Mouse (Mus musculus) liver, embryonic 11.5 days (tissue): ENCODE results near the gene Olfr311. TPM values are rescaled to one million over a fixed set of nuclear protein-coding genes. Genes with fewer than 3 reads are reported as not detected.
"Not testable (repeated sequence)": the region's sequence is repeated elsewhere in the genome, so short reads cannot be mapped to it uniquely, and the experiment has no call there.

ENCODE experiments used
- ATAC-seq: fragments of 200-750 bp; cut with Nextera tagmentation; replicated peaks from 2 replicates; pipeline ENCODE4 v1.8.0; 2017; ENCODE audit warnings: moderate number of reproducible peaks, mild to moderate bottlenecking, moderate TSS enrichment, moderate library complexity; ENCODE audit not compliant: low FRiP score
- DNase-seq: peaks from one replicate; pipeline ENCODE4 v3.0.0-alpha.2; 2017; ENCODE audit warnings: low spot score
- H3K27ac ChIP-seq: fragments of 300-500 bp; sonication (generic); 2 replicates; pipeline ENCODE4 v1.5.1; 2014; ENCODE audit warnings: mild to moderate bottlenecking, low read depth, low read length, control low read depth
- H3K27me3 ChIP-seq: fragments of 300-500 bp; sonication (generic); replicated peaks from 2 replicates; pipeline ENCODE4 v1.6.1; 2014; ENCODE audit warnings: low read length, mixed read lengths; ENCODE audit not compliant: control insufficient read depth, insufficient read depth
- H3K36me3 ChIP-seq: fragments of 300-500 bp; sonication (generic); 2 replicates; pipeline ENCODE4 v1.6.1; 2014; ENCODE audit warnings: mild to moderate bottlenecking, low read length, moderate library complexity, mixed read lengths; ENCODE audit not compliant: control insufficient read depth, insufficient read depth
- H3K4me1 ChIP-seq: fragments of 300-500 bp; sonication (generic); replicated peaks from 2 replicates; pipeline ENCODE4 v1.6.1; 2014; ENCODE audit warnings: low read length, mixed read lengths; ENCODE audit not compliant: control insufficient read depth, insufficient read depth
- H3K4me2 ChIP-seq: fragments of 300-500 bp; sonication (generic); 2 replicates; pipeline ENCODE4 v1.6.1; 2014; ENCODE audit warnings: mild to moderate bottlenecking, control low read depth, moderate library complexity
- H3K4me3 ChIP-seq: fragments of 300-500 bp; sonication (generic); 2 replicates; pipeline ENCODE4 v1.5.1; 2014; ENCODE audit warnings: low read depth, low read length, control low read depth
- H3K9ac ChIP-seq: fragments of 300-500 bp; sonication (generic); 2 replicates; pipeline ENCODE4 v1.6.1; 2014; ENCODE audit warnings: low read depth, low read length, control low read depth
- H3K9me3 ChIP-seq: fragments of 300-500 bp; sonication (generic); 2 replicates; pipeline ENCODE4 v1.6.1; 2016; ENCODE audit warnings: low read length, inconsistent platforms, mixed read lengths; ENCODE audit not compliant: control insufficient read depth
- WGBS: fragments of 180-500 bp; shearing (Covaris S2); extraction: QIAGEN DNeasy Blood & Tissue Kit; methylation state at CpG from one replicate; pipeline ENCODE4 v1.1.7; 2014; 5-methylcytosine and 5-hydroxymethylcytosine counted together
- polyA plus RNA-seq: library from polyadenylated mRNA; unstranded; fragments of >200 nt; fragmentation: Nextera tagmentation; extraction: Ambion mirVana; gene quantifications from 2 replicates; pipeline ENCODE4 v1.2.1, GENCODE M21; 2014

Olfr311 gene
- polyA plus RNA-seq, result not detected in 2 replicates

DNA sequence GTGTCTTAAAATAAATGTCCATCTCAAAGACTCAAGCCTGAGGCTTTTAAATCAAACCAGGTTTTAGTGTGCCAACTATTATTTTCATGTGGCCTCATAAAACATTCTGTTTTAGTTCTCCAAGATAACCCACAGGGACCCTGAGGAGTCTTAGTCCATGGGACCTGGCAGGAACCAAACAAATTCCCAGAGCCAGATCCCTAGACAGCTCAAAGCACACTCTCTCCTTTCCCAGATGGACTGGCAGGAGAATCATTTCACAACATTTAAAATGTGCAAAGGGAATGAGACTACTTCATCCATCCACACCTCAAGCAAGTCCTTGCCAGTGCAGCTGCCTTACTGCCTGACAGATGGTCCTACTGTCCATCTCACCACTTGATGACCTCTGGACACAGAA, at the start of gene Olfr311:
Olfr311 (plus strand) TSS at position 301 of the 400 bp plus-strand sequence.
- not testable (repeated sequence) for DNase-seq, H3K27me3 ChIP-seq, H3K9me3 ChIP-seq, ATAC-seq, H3K36me3 ChIP-seq, H3K4me1 ChIP-seq, H3K4me3 ChIP-seq, H3K27ac ChIP-seq, H3K4me2 ChIP-seq, H3K9ac ChIP-seq

DNA sequence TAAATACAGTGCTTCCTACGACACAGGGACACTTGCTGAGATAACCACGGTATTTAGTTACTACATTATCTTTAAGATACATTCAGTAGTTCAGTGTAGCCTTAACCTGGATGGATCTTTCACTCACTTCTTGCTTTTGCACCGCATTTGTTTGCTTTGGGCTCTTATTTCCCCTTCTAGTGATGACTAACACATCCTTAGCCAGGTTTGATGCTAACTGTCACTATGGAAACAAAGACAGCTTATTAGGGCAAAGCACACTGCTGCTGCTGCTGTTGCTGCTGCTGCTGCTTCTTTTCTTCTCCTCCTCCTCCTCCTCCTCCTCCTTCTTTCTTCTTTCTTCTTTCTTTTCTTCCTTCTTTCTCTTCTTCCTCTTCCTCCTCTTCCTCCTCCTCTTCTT, 49.5 kb upstream of the Olfr311 start:
- Histone ChIP-seq H3K36me3 (no peaks in the 10 kb centered on the region), H3K4me1 (no peaks in the 10 kb centered on the region), H3K9me3 (no peaks in the 10 kb centered on the region), H3K4me2 (no peak overlapping the region), H3K9ac (no peak overlapping the region), H3K4me3 (no peak overlapping the region), H3K27ac (no peak overlapping the region), H3K27me3 (no peaks in the 10 kb centered on the region)
- DNase-seq (no peak), ATAC-seq (no peak)
- WGBS, result 31% methylated on average over 3 of the region's 3 CpGs

DNA sequence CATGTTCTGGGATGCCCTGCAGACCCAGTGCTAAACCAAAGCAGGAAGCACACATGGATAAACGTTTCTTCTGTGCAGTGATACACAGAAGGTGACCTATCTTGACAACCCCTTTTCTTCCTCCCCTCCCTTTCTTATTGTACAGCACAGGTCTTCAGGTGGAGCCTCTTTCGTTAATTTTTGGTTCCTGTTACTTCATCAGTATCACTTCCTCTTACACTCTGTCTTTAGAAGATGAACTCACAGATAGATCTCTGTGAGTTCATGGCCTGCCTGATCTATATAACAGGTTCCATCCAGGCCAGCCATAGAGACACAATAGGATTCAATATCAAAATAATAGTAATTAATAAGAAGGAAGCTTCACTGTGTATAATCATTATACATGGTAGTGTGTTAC, 49.0 kb upstream of the Olfr311 start:
- H3K4me1 ChIP-seq, result no peaks in the 10 kb centered on the region

DNA sequence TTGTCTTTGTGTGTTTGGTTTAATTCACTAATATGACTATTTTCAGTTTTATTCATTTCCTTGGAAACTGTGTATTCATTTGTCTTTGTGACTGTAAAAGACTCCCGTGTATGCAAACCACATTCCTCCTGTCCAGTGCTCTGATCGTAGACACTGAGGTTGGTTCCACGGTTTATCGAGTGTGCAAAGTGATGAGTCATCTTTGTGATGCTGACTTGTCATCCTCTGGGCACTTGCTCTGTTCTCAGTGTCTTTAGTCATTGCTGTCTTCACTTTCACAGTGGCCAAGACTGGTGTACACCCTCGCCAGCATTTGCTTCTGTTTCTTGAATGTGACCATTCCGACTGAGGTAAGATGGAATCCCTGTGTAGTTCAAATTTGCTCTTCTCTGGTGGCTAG, 48.4 kb upstream of the Olfr311 start:
- no peak for DNase-seq
- no peak for ATAC-seq
- Histone ChIP-seq H3K27ac (no peak overlapping the region), H3K9me3 (no peaks in the 10 kb centered on the region), H3K9ac (no peak overlapping the region), H3K27me3 (no peaks in the 10 kb centered on the region), H3K4me1 (no peaks in the 10 kb centered on the region), H3K4me2 (no peak overlapping the region), H3K4me3 (no peak overlapping the region), H3K36me3 (no peaks in the 10 kb centered on the region)
- WGBS, result 72% methylated on average over 6 of the region's 6 CpGs

More for the DNA sequence above, 49.0 kb upstream of the Olfr311 start:
- Histone ChIP-seq H3K27me3 (no peaks in the 10 kb centered on the region), H3K4me3 (no peak overlapping the region), H3K9me3 (no peaks in the 10 kb centered on the region), H3K27ac (no peak overlapping the region), H3K36me3 (no peaks in the 10 kb centered on the region), H3K9ac (no peak overlapping the region), H3K4me2 (no peak overlapping the region)
- no peak for ATAC-seq
- WGBS, result 35% methylated on average over 2 of the region's 2 CpGs
- no peak for DNase-seq

DNA sequence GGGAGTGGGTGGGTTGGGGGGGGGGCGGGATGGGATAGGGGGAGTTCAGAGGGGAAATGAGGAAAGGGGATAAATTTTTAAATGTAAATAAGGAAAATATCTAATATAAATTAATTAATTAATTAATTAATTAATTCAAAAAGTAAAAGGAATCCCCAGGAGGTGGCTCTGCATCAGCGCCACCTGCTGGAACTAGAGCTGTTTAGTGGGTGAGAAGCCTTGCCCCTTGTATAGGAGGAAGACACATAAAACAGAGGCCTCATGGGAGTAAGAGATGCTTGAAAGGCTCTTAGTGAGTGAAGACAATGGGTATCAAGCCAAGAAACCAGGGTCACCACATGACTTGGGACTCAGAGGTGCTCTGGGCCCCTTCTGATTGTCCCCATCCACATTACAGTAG, 43.2 kb upstream of the Olfr311 start:
- no peak for ATAC-seq
- no peak overlapping the region for H3K9ac ChIP-seq
- DNase-seq, result no peak
- no peaks in the 10 kb centered on the region for H3K27me3 ChIP-seq
- no peaks in the 10 kb centered on the region for H3K9me3 ChIP-seq
- H3K27ac ChIP-seq, result no peak overlapping the region
- 77% methylated on average over 2 of the region's 2 CpGs for WGBS
- H3K4me2 ChIP-seq, result no peak overlapping the region
- no peaks in the 10 kb centered on the region for H3K4me1 ChIP-seq
- no peaks in the 10 kb centered on the region for H3K36me3 ChIP-seq
- H3K4me3 ChIP-seq, result no peak overlapping the region

DNA sequence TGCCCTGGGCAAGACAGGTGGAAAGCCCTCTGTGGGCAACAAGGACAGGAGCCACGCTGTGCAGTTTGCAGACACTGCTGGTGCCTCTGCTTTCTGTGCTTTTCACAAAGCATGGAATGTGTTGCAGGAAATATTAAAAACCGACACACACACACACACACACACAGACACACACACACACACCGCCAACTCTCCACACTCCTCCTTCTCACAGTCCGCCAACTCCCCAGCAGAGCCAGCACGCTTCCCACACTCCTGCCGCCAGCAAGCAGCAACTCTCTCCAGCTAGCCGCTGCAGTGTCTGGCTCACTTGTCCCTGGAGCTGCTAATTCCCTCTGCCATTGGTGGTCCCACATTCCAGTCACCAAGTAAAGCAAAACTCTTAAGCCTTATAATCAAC, 42.2 kb upstream of the Olfr311 start:
- Histone ChIP-seq H3K27ac (no peak overlapping the region), H3K4me3 (no peak overlapping the region), H3K36me3 (no peaks in the 10 kb centered on the region), H3K27me3 (no peaks in the 10 kb centered on the region), H3K4me1 (no peaks in the 10 kb centered on the region; the same call in 1 of the 2 replicates), H3K4me2 (no peak overlapping the region), H3K9me3 (no peaks in the 10 kb centered on the region), H3K9ac (no peak overlapping the region)
- ATAC-seq, result no peak
- DNase-seq, result no peak
- 80% methylated on average over 7 of the region's 7 CpGs for WGBS

DNA sequence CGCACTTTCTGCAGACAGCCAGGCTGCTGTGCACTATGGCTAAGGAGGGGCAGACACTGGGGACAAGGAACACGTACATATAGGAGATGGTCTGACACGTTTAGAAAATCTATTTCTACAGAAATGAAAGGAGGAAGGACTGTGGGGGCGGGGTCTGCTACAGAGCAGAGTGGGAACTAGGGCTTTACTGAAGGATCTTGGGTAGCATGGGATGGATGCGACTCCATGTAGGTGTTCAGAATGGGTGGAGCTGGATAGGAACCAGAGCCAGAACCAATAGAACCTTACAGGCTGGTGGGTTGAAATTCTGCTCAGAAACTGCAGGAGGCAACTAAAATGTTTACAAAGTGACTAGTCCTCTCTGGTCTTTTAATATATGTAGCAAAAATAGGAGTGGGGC, 39.3 kb upstream of the Olfr311 start:
- Histone ChIP-seq H3K27ac (no peak overlapping the region), H3K9me3 (no peaks in the 10 kb centered on the region), H3K4me2 (no peak overlapping the region), H3K9ac (no peak overlapping the region), H3K27me3 (no peaks in the 10 kb centered on the region), H3K36me3 (no peaks in the 10 kb centered on the region), H3K4me3 (no peak overlapping the region), H3K4me1 (no peaks in the 10 kb centered on the region; the same call in 1 of the 2 replicates)
- no peak for ATAC-seq
- no peak for DNase-seq
- 66% methylated on average over 5 of the region's 5 CpGs for WGBS

DNA sequence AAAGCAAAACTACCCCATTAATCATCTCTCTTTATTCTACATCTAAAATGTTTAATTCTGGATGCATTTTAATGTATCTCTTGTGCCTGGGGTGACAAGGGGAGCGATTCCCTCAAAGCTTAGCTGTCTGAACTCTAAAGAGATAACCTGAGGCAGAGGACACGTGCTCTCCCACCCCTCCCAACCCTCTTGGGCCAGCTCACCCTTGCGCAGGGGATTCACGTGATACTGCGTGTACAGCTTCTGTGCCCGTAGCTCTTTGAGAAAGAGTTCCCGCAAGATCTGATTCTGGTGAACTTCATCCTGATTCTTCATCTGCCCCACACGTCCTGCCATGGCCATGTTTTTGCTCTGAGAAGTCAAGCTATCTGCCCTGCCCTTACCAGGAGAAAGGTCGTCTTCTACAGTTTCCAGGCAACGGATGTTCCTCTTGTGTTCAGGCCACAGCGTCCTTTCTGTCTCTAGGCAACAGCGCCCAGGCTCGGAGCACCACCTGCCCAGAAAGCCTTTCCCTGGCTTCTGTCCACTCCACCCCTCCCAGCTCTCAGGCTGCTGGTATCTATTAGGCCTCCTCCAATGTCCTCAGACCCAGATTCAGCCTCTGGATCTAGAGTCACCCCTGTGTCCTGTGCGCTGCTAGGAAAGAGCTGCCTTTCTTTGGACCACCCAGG, 37.4 kb upstream of the Olfr311 start, which contains the start of gene Fam183b:
Fam183b (minus strand) TSS at position 403 of the 671 bp plus-strand sequence.
- no peaks in the 10 kb centered on the region for H3K9me3 ChIP-seq
- H3K4me3 ChIP-seq, result no peak within 1 kb of the TSS
- H3K36me3 ChIP-seq, result no peaks in the 10 kb centered on the region
- DNase-seq (no peak), ATAC-seq (no peak)
- H3K27ac ChIP-seq, result no peak within 1 kb of the TSS
- no peak within 1 kb of the TSS for H3K4me2 ChIP-seq
- H3K9ac ChIP-seq, result no peak within 1 kb of the TSS
- whole genome bisulfite sequencing, result 44% methylated on average over 14 of the region's 14 CpGs
- no peaks in the 10 kb centered on the region; the same call in 1 of the 2 replicates for H3K4me1 ChIP-seq
- no peaks in the 10 kb centered on the region for H3K27me3 ChIP-seq

DNA sequence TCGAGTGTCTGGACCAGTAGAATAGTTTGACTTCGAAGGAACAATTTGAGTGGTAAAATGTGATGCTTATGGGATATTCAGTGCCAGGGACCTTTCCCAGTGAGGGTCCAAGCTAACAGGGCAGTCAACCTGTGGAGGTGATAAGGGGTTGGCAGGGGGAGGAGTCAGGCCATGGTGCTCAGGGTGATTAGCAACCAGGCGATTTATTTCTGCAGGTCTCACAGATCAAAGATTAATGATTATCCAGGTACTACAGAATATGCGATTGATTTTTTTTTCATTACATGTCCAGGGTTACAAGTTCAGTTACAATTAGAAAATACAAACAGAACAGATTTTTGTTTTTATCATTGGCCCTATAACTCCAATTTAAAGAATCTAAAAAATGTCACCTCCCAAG, 35.2 kb upstream of the Olfr311 start:
- H3K27ac ChIP-seq, result no peak overlapping the region
- no peaks in the 10 kb centered on the region for H3K27me3 ChIP-seq
- H3K9me3 ChIP-seq, result no peaks in the 10 kb centered on the region
- no peaks in the 10 kb centered on the region for H3K36me3 ChIP-seq
- no peak overlapping the region for H3K4me3 ChIP-seq
- DNase-seq, result no peak
- ATAC-seq, result no peak
- H3K9ac ChIP-seq, result no peak overlapping the region
- no peaks in the 10 kb centered on the region; the same call in 1 of the 2 replicates for H3K4me1 ChIP-seq
- H3K4me2 ChIP-seq, result no peak overlapping the region
- WGBS, result 68% methylated on average over 4 of the region's 4 CpGs
